Mouse (Mus musculus) hindbrain, embryonic 12.5 days (tissue): ENCODE results near the gene Cgas. TPM values are rescaled to one million over a fixed set of nuclear protein-coding genes. Genes with fewer than 3 reads are reported as not detected.

ENCODE experiments used
- ATAC-seq: fragments of 200-750 bp; cut with Nextera tagmentation; 2 replicates; pipeline ENCODE4 v1.8.0; 2017; ENCODE audit warnings: moderate TSS enrichment; ENCODE audit not compliant: low FRiP score
- H3K27ac ChIP-seq: fragments of 300-500 bp; sonication (generic); 2 replicates; pipeline ENCODE4 v1.5.1; 2016; ENCODE audit warnings: mild to moderate bottlenecking
- H3K27me3 ChIP-seq: fragments of 300-500 bp; sonication (generic); 2 replicates; pipeline ENCODE4 v1.6.1; 2016; ENCODE audit warnings: mild to moderate bottlenecking
- H3K36me3 ChIP-seq: fragments of 300-500 bp; sonication (generic); 2 replicates; pipeline ENCODE4 v1.6.1; 2016; ENCODE audit warnings: mild to moderate bottlenecking
- H3K4me1 ChIP-seq: fragments of 300-500 bp; sonication (generic); 2 replicates; pipeline ENCODE4 v1.6.1; 2016
- H3K4me2 ChIP-seq: fragments of 300-500 bp; sonication (generic); replicated peaks from 2 replicates; pipeline ENCODE4 v1.6.1; 2016; ENCODE audit warnings: mild to moderate bottlenecking
- H3K4me3 ChIP-seq: fragments of 300-500 bp; sonication (generic); 2 replicates; pipeline ENCODE4 v1.5.1; 2016; ENCODE audit warnings: mild to moderate bottlenecking
- H3K9ac ChIP-seq: fragments of 300-500 bp; sonication (generic); 2 replicates; pipeline ENCODE4 v1.6.1; 2016; ENCODE audit warnings: mild to moderate bottlenecking, moderate library complexity
- H3K9me3 ChIP-seq: fragments of 300-500 bp; sonication (generic); replicated peaks from 2 replicates; pipeline ENCODE4 v1.6.1; 2016; ENCODE audit warnings: mild to moderate bottlenecking
- WGBS: fragments of 180-500 bp; shearing (Covaris S2); methylation state at CpG from one replicate; pipeline ENCODE4 v1.1.7; 2016; 5-methylcytosine and 5-hydroxymethylcytosine counted together
- polyA plus RNA-seq: library from polyadenylated mRNA; unstranded; fragments of >200 nt; fragmentation: Nextera tagmentation; extraction: Ambion mirVana; gene quantifications from 2 replicates; pipeline ENCODE4 v1.2.1, GENCODE M21; 2016

Cgas gene
- polyA plus RNA-seq, 1 experiment from 2014 or later = 0.76 TPM

DNA sequence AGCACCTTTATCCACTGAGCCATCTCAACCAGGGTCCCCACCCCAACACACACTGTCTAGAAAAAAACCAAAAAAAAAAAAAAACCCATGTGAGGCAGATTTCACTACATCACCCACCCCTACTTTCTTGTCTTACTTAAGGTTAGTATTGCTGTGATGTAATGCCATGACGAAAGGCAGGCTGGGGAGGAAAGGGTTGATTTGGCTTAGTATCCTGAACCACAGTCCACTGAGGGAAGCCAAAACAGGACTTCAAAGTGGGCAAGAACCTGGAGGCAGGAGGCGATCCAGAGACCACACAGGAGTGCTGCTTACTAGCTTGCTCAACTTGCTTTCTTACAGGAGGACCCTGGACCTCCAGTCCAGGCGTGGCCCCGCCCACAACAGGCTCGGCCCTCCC, 7.4 kb upstream of the Cgas start:
- Histone ChIP-seq H3K4me1 (peaks cover 9% of the 10 kb centered on the region), H3K27ac (no peak overlapping the region), H3K27me3 (peaks cover 16% of the 10 kb centered on the region), H3K9ac (no peak overlapping the region), H3K4me2 (no peak overlapping the region), H3K36me3 (peaks cover 26% of the 10 kb centered on the region), H3K4me3 (no peak overlapping the region), H3K9me3 (no peaks in the 10 kb centered on the region)
- 72% methylated on average over 5 of the region's 5 CpGs for WGBS
- no peak for ATAC-seq

DNA sequence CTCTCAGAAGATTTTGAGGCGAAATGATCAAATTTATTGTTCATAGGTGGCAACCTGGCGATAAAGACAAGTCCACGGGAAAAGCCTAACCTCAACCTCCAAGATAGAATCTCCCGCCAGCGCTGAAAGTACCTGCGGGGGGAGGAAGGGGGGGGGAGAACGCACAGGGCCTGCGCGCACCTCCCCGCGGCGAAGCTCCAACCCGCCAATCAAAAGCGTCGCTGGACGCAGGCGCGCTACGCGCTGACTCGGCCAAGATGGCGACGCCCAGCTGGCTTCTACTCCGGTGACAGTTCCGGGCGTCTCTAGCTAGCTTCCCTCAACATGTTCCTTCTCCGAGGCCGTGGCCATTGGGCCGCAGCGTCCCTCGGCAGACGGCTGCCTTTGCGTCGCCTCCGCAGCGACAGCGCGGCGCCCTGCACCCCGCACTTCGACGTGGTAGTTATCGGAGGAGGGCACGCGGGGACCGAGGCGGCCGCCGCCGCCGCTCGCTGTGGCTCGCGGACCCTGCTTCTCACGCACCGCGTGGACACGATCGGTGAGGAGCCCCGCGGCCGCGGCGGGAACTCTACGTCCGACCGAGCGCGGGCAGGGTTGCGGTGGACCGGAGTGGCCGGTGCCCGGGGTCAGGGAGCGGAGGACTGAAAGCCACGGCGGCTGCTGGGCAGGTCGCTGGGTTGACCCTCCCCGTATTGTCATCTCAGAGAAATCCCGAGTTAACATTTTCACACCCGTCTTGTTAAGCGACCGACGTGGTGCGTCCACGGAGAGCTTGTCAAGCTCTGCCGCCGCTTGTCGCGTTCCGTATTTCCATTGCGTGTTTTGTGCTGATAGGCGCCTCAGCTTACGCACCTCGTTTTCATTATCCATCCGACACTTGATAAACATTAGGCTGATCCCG, 5.2 kb upstream of the Cgas start, which contains the start of the genes Mto1 and Gm17324:
Mto1 (plus strand) TSS at position 236 of the 901 bp plus-strand sequence.
Gm17324 (minus strand) TSS at position 814 of the 901 bp plus-strand sequence.
- peak within 1 kb of the TSS; percentile 72 for H3K4me2 ChIP-seq
- peak; percentile 95 for ATAC-seq
- under 1% methylated on average over 95 of the region's 96 CpGs for WGBS

DNA sequence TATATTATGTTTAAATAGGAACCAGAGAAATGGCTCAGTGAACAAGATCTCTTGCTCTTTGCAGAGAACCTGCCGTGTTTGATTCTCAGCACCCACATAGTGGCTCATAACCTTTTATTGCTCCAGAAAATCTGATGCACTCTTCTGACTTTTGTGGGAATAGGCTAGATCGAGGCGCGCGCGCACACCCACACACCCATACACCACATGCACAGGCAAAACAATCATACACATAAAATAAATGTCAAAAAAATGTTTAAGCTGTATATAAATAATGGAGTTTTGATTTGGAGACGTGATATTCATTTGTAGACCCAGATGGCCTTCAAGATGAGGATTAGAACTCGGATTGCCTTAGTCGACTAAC, 4.6 kb upstream of the Cgas start:
- Histone ChIP-seq H3K4me3 (peak overlapping the region; percentile 97), H3K27ac (no peak overlapping the region)

More for the DNA sequence above, 5.2 kb upstream of the Cgas start, which contains the start of the genes Mto1 and Gm17324:
- Histone ChIP-seq H3K9ac (peak within 1 kb of the TSS; percentile 91), H3K4me1 (peaks cover 9% of the 10 kb centered on the region), H3K36me3 (peaks cover 13% of the 10 kb centered on the region), H3K4me3 (peak within 1 kb of the TSS; percentile 97), H3K9me3 (no peaks in the 10 kb centered on the region), H3K27ac (peak within 1 kb of the TSS; percentile 93), H3K27me3 (peaks cover 38% of the 10 kb centered on the region)

GRCm38 (mm10) chr9:78442237-78442578, 829 bp downstream of the Cgas start:
- Histone ChIP-seq H3K9ac (no peak overlapping the region), H3K27me3 (peaks cover 80% of the 10 kb centered on the region), H3K4me1 (peaks cover 8% of the 10 kb centered on the region), H3K4me2 (peak overlapping the region; percentile 68), H3K27ac (no peak overlapping the region), H3K9me3 (no peaks in the 10 kb centered on the region), H3K4me3 (peak overlapping the region; percentile 36), H3K36me3 (no peaks in the 10 kb centered on the region)
- no peak for ATAC-seq
- whole genome bisulfite sequencing = 3% methylated on average over 8 of the region's 9 CpGs

More for the DNA sequence above, 4.6 kb upstream of the Cgas start:
- Histone ChIP-seq H3K4me1 (peaks cover 14% of the 10 kb centered on the region), H3K9me3 (no peaks in the 10 kb centered on the region), H3K36me3 (peaks cover 8% of the 10 kb centered on the region; the same call in 1 of the 2 replicates), H3K27me3 (peaks cover 44% of the 10 kb centered on the region), H3K4me2 (peak overlapping the region; percentile 72), H3K9ac (peak overlapping the region; percentile 91)
- 37% methylated on average over 9 of the region's 9 CpGs for WGBS
- ATAC-seq = peak; percentile 54

- no peak for ATAC-seq
- no peaks in the 10 kb centered on the region for H3K9me3 ChIP-seq
- peaks cover 8% of the 10 kb centered on the region for H3K4me1 ChIP-seq
- peaks cover 55% of the 10 kb centered on the region for H3K27me3 ChIP-seq
- H3K36me3 ChIP-seq = no peaks in the 10 kb centered on the region
- no peak overlapping the region for H3K4me3 ChIP-seq
- H3K4me2 ChIP-seq = no peak overlapping the region
- no peak overlapping the region for H3K27ac ChIP-seq
- 67% methylated on average over 5 of the region's 5 CpGs for WGBS
- H3K9ac ChIP-seq = no peak overlapping the region
Observed at GRCm38 (mm10) chr9:78439426-78439825, 3.6 kb downstream of the Cgas start.

GRCm38 (mm10) chr9:78432471-78432870, 10.6 kb downstream of the Cgas start:
- 83% methylated on average over 5 of the region's 5 CpGs for WGBS
- H3K27me3 ChIP-seq = peaks cover 4% of the 10 kb centered on the region; the same call in 1 of the 2 replicates
- H3K4me3 ChIP-seq = no peak overlapping the region
- no peaks in the 10 kb centered on the region for H3K9me3 ChIP-seq
- H3K36me3 ChIP-seq = no peaks in the 10 kb centered on the region
- ATAC-seq = no peak
- H3K27ac ChIP-seq = no peak overlapping the region
- H3K9ac ChIP-seq = no peak overlapping the region
- no peak overlapping the region for H3K4me2 ChIP-seq
- peaks cover 2% of the 10 kb centered on the region; the same call in 1 of the 2 replicates for H3K4me1 ChIP-seq

DNA sequence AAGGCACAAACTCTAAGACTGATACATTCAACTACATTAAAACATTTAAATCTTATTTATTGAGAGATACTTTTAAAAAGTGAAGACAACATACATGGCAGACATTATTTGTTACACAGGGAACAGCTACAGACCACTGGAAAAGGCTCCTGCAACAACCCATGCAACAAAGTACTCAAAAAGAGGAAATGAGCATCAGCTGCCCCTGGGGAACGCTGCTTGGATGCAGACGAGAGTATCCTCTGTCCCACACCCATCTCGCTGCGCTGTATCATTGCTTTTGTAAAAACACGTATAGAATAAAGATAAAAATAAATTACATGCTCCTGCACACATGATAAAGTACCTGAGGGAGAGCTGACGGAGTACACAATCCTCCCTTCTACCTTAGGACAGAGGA, 12.6 kb downstream of the Cgas start:
- Histone ChIP-seq H3K9me3 (no peaks in the 10 kb centered on the region), H3K27ac (no peak overlapping the region), H3K4me2 (no peak overlapping the region), H3K4me3 (no peak overlapping the region), H3K27me3 (peaks cover 4% of the 10 kb centered on the region; the same call in 1 of the 2 replicates), H3K4me1 (peaks cover 4% of the 10 kb centered on the region; the same call in 1 of the 2 replicates), H3K36me3 (no peaks in the 10 kb centered on the region), H3K9ac (no peak overlapping the region)
- 79% methylated on average over 6 of the region's 6 CpGs for WGBS
- no peak for ATAC-seq

GRCm38 (mm10) chr9:78429551-78429950, 13.5 kb downstream of the Cgas start:
- Histone ChIP-seq H3K9ac (no peak overlapping the region), H3K4me3 (no peak overlapping the region), H3K27ac (no peak overlapping the region), H3K36me3 (no peaks in the 10 kb centered on the region), H3K9me3 (no peaks in the 10 kb centered on the region), H3K4me1 (peaks cover 4% of the 10 kb centered on the region; the same call in 1 of the 2 replicates), H3K27me3 (peaks cover 4% of the 10 kb centered on the region; the same call in 1 of the 2 replicates), H3K4me2 (no peak overlapping the region)
- ATAC-seq = no peak
- WGBS = 51% methylated on average over 2 of the region's 2 CpGs

DNA sequence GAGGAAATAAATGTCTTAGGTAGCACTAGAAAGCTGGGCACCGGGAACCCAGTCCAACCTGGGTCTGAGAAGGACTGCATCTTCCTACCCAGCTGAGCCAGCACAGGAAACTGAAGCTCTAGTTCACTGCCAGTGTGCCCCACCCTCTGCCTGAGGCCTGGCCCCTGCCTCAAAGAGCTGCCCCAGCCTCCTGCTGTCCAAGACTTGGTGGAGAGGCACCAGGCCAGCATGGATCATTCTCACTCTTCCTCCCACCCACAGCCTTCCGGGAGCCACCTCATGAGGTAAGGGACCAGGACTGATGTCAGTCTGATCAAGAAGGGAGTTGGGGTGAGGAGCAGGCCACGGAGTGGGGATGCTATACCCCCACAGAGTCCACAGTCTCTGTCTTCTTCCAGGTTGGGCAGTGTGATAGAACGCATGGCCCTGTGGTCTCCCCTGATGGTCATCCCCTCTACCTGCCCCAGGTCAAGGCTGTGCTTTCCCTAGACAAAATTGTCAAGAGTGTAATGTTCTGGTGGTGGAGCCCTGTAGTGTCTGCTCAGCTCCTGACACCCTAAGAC, 14.1 kb downstream of the Cgas start:
- Histone ChIP-seq H3K9ac (no peak overlapping the region), H3K4me2 (no peak overlapping the region), H3K4me3 (no peak overlapping the region), H3K27ac (no peak overlapping the region), H3K9me3 (no peaks in the 10 kb centered on the region), H3K27me3 (peaks cover 4% of the 10 kb centered on the region; the same call in 1 of the 2 replicates), H3K4me1 (peaks cover 4% of the 10 kb centered on the region; the same call in 1 of the 2 replicates), H3K36me3 (no peaks in the 10 kb centered on the region)
- ATAC-seq = no peak
- WGBS = 87% methylated on average over 4 of the region's 4 CpGs

GRCm38 (mm10) chr9:78428185-78428584, 14.9 kb downstream of the Cgas start:
- no peak overlapping the region for H3K4me2 ChIP-seq
- H3K4me1 ChIP-seq = peaks cover 4% of the 10 kb centered on the region; the same call in 1 of the 2 replicates
- no peak overlapping the region for H3K27ac ChIP-seq
- H3K9me3 ChIP-seq = no peaks in the 10 kb centered on the region
- peaks cover 4% of the 10 kb centered on the region; the same call in 1 of the 2 replicates for H3K27me3 ChIP-seq
- WGBS = 84% methylated on average over 6 of the region's 6 CpGs
- H3K9ac ChIP-seq = no peak overlapping the region
- ATAC-seq = no peak
- no peaks in the 10 kb centered on the region for H3K36me3 ChIP-seq
- no peak overlapping the region for H3K4me3 ChIP-seq

- peak overlapping the region; percentile 61 for H3K4me2 ChIP-seq
- H3K36me3 ChIP-seq = no peaks in the 10 kb centered on the region
- H3K27me3 ChIP-seq = peaks cover 4% of the 10 kb centered on the region; the same call in 1 of the 2 replicates
- peaks cover 4% of the 10 kb centered on the region; the same call in 1 of the 2 replicates for H3K4me1 ChIP-seq
- H3K27ac ChIP-seq = no peak overlapping the region
- peak overlapping the region; percentile 24 for H3K4me3 ChIP-seq
- 28% methylated on average over 27 of the region's 27 CpGs for WGBS
- H3K9me3 ChIP-seq = no peaks in the 10 kb centered on the region
- ATAC-seq = no peak
- H3K9ac ChIP-seq = peak overlapping the region; percentile 54
Observed at GRCm38 (mm10) chr9:78427362-78427781, 15.7 kb downstream of the Cgas start.

DNA sequence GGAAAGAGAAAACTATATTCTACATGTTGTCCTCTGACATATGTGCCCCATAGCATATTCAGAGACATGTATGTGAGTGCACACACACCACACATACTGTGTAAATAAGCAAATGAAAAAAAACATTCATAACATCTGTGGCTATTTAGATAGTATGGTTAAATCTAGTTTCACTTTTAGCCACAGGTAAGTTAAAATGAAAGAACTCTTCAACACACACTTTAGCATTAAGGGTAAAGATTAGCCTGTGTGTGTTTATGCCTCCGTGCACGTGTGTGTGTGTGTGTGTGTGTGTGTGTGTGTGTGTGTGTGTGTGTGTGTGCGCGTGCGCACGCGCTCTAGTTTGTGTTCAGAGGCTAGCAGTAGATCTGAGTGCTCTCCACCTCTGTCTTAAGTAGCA, 41.4 kb downstream of the Cgas start:
- H3K36me3 ChIP-seq = no peaks in the 10 kb centered on the region
- no peak overlapping the region for H3K4me3 ChIP-seq
- no peak for ATAC-seq
- no peaks in the 10 kb centered on the region for H3K4me1 ChIP-seq
- H3K9ac ChIP-seq = no peak overlapping the region
- 91% methylated on average over 7 of the region's 7 CpGs for WGBS
- peaks cover 19% of the 10 kb centered on the region for H3K27me3 ChIP-seq
- no peaks in the 10 kb centered on the region for H3K9me3 ChIP-seq
- no peak overlapping the region for H3K4me2 ChIP-seq
- H3K27ac ChIP-seq = no peak overlapping the region
